Mouse (Mus musculus) bone marrow macrophage, adult 2 months (primary cell): ENCODE data around the gene Zfp385b.

Source experiments
- CTCF ChIP-seq: IDR thresholded peaks from 2 replicates; pipeline ENCODE4 v1.5.1; 2012; ENCODE audit warnings: low read depth, mild to moderate bottlenecking, low read length, moderate library complexity
- POLR2A ChIP-seq: IDR thresholded peaks from 2 replicates; pipeline ENCODE4 v1.6.1; 2012; ENCODE audit warnings: mild to moderate bottlenecking, low read depth, low read length, borderline replicate concordance

DNA sequence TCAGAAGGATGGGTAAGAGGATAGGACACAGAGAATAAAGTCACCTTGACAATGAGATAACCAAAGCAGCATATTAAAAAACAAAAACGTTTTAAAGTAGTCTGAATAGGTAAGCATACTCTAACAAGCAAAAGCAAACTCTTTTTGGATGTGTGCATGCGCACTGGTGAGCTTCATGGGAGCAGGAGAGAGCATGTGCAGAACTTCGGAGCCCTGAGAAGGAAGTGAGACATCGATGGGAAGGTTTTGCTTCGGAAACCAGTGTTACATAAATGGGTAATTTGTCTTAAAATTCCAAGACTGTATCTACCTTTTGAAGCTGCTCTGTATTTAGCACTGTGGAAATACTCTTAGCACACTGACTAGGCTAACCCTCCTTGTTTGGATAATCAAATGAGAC, 137.2 kb downstream of the Zfp385b start:
- TF ChIP-seq CTCF (no peak), POLR2A (no peak)
